Mouse (Mus musculus) embryonic stem cell, embryonic (primary cell): ENCODE data around the gene Arhgap28.

Experiments used
- CTCF ChIA-PET, 4 experiments: fragments of 300-600 bp in 2 of 4; fragments of 350-600 bp in 2 of 4; sonication (Branson Sonifier 250); formaldehyde crosslinking; loops; one replicate each; lab custom pipeline; 2022; ENCODE audit warnings: inconsistent platforms in 2 of 4; lab: Charles Lee
- POLR2A ChIA-PET, 4 experiments: fragments of 300-600 bp in 2 of 4; fragments of 350-600 bp in 2 of 4; sonication (Branson Sonifier 250); formaldehyde crosslinking; loops; one replicate each; lab custom pipeline; 2022; ENCODE audit warnings: antibody characterized with exemption in 4 of 4, inconsistent platforms in 1 of 4; lab: Charles Lee

Gene Arhgap28

GRCm38 (mm10) chr17:67912051-67912450, 91.9 kb downstream of the Arhgap28 start:
- ChIA-PET CTCF (interaction anchor here in 2 of 4 experiments (0.8 to 1.1 kb wide), 2 partner anchors 59 to 217 kb away, joined by 3 to 4 read pairs; no protein-coding TSS in a partner anchor), POLR2A (interaction anchor here in 2 of 4 experiments (0.7 kb wide), 2 partner anchors 1053 to 1178 kb away, joined by 3 to 4 read pairs; no protein-coding TSS in a partner anchor)

- CTCF ChIA-PET, result interaction anchor here in 2 of 4 experiments (0.5 to 0.6 kb wide), 2 partner anchors 936 to 1348 kb away, joined by 4 to 6 read pairs; no protein-coding TSS in a partner anchor
Observed at GRCm38 (mm10) chr17:67908537-67908936, 95.4 kb downstream of the Arhgap28 start.

GRCm38 (mm10) chr17:67908137-67908536, 95.8 kb downstream of the Arhgap28 start:
- ChIA-PET CTCF (interaction anchor here in 1 of 4 experiments (0.5 kb wide), 1 partner anchor 936 kb away, joined by 4 read pairs; no protein-coding TSS in a partner anchor), POLR2A (interaction anchor here in 1 of 4 experiments (2.2 kb wide), 1 partner anchor 96 kb away, joined by 5 read pairs; the partner anchor contains the start of gene Arhgap28)

More at GRCm38 (mm10) chr17:67908537-67908936, 95.4 kb downstream of the Arhgap28 start:
- POLR2A ChIA-PET, result interaction anchor here in 1 of 4 experiments (2.2 kb wide), 1 partner anchor 95 kb away, joined by 5 read pairs; the partner anchor contains the start of gene Arhgap28

- ChIA-PET CTCF (no interaction called here), POLR2A (interaction anchor here in 1 of 4 experiments (2.2 kb wide), 1 partner anchor 96 kb away, joined by 5 read pairs; the partner anchor contains the start of gene Arhgap28)
Observed at GRCm38 (mm10) chr17:67907532-67908054, 96.3 kb downstream of the Arhgap28 start.

- CTCF ChIA-PET, result interaction anchor here in 1 of 4 experiments (0.7 kb wide), 1 partner anchor 358 kb away, joined by 3 read pairs; no protein-coding TSS in a partner anchor
- POLR2A ChIA-PET, result no interaction called here
Observed at GRCm38 (mm10) chr17:67906236-67906635, 97.7 kb downstream of the Arhgap28 start.

GRCm38 (mm10) chr17:67904315-67904944, 99.5 kb downstream of the Arhgap28 start:
- POLR2A ChIA-PET, result interaction anchor here in 1 of 4 experiments (0.6 kb wide), 1 partner anchor 351 kb away, joined by 3 read pairs; no protein-coding TSS in a partner anchor
- CTCF ChIA-PET, result no interaction called here

GRCm38 (mm10) chr17:67902847-67903246, 101.1 kb downstream of the Arhgap28 start:
- CTCF ChIA-PET, result interaction anchor here in 2 of 4 experiments (0.5 to 0.7 kb wide), 2 partner anchors 565 to 1793 kb away, joined by 3 read pairs; no protein-coding TSS in a partner anchor
- POLR2A ChIA-PET, result interaction anchor here in 1 of 4 experiments (0.6 to 1.0 kb wide), 3 partner anchors 73 to 1321 kb away, joined by 3 read pairs; no protein-coding TSS in a partner anchor

GRCm38 (mm10) chr17:67901161-67901560, 102.8 kb downstream of the Arhgap28 start:
- ChIA-PET POLR2A (no interaction called here), CTCF (no interaction called here)

GRCm38 (mm10) chr17:67899376-67899775, 104.5 kb downstream of the Arhgap28 start:
- CTCF ChIA-PET, result no interaction called here

GRCm38 (mm10) chr17:67896413-67896812, 107.5 kb downstream of the Arhgap28 start:
- ChIA-PET POLR2A (no interaction called here), CTCF (interaction anchor here in 1 of 4 experiments (0.7 kb wide), 1 partner anchor 179 kb away, joined by 11 read pairs; no protein-coding TSS in a partner anchor)

More at GRCm38 (mm10) chr17:67899376-67899775, 104.5 kb downstream of the Arhgap28 start:
- POLR2A ChIA-PET, result no interaction called here

GRCm38 (mm10) chr17:67889481-67890325, 114.2 kb downstream of the Arhgap28 start:
- POLR2A ChIA-PET, result interaction anchor here in 1 of 4 experiments (0.7 kb wide), 1 partner anchor 27 kb away, joined by 5 read pairs; no protein-coding TSS in a partner anchor
- CTCF ChIA-PET, result no interaction called here

- POLR2A ChIA-PET, result interaction anchor here in 1 of 4 experiments (0.6 kb wide), 1 partner anchor 82 kb away, joined by 3 read pairs; no protein-coding TSS in a partner anchor
- CTCF ChIA-PET, result no interaction called here
Observed at GRCm38 (mm10) chr17:67888081-67888480, 115.8 kb downstream of the Arhgap28 start.

GRCm38 (mm10) chr17:67886326-67886725, 117.6 kb downstream of the Arhgap28 start:
- POLR2A ChIA-PET, result no interaction called here

GRCm38 (mm10) chr17:67877599-67877998, 126.3 kb downstream of the Arhgap28 start:
- POLR2A ChIA-PET, result no interaction called here
- CTCF ChIA-PET, result interaction anchor here in 1 of 4 experiments (0.5 kb wide), 1 partner anchor 10 kb away, joined by 5 read pairs; no protein-coding TSS in a partner anchor

More at GRCm38 (mm10) chr17:67886326-67886725, 117.6 kb downstream of the Arhgap28 start:
- CTCF ChIA-PET, result no interaction called here

GRCm38 (mm10) chr17:67869731-67870601, 134.0 kb downstream of the Arhgap28 start:
- ChIA-PET CTCF (interaction anchor here in 3 of 4 experiments (0.6 to 0.7 kb wide), 4 partner anchors 362 to 1344 kb away, joined by 3 to 23 read pairs (median 11); no protein-coding TSS in a partner anchor), POLR2A (no interaction called here)

- ChIA-PET CTCF (interaction anchor here in 1 of 4 experiments (0.6 kb wide), 1 partner anchor 990 kb away, joined by 4 read pairs; no protein-coding TSS in a partner anchor), POLR2A (no interaction called here)
Observed at GRCm38 (mm10) chr17:67866541-67867241, 137.2 kb downstream of the Arhgap28 start.

- ChIA-PET CTCF (no interaction called here), POLR2A (no interaction called here)
Observed at GRCm38 (mm10) chr17:67866026-67866425, 137.9 kb downstream of the Arhgap28 start.
